Mouse (Mus musculus) ES-E14 (cell line): ENCODE measurements around the gene Serpina3n.
"Not testable (repeated sequence)": the region's sequence is repeated elsewhere in the genome, so short reads cannot be mapped to it uniquely, and the experiment has no call there.

Experiments
- CHD2 ChIP-seq: IDR thresholded peaks from 2 replicates; pipeline ENCODE4 v1.6.1; 2014; ENCODE audit warnings: mild to moderate bottlenecking, low read depth, low read length, inconsistent platforms
- HCFC1 ChIP-seq: IDR thresholded peaks from 2 replicates; pipeline ENCODE4 v1.6.1; 2012; ENCODE audit warnings: low read length, inconsistent platforms, borderline replicate concordance; ENCODE audit not compliant: insufficient read depth
- MAFK ChIP-seq: IDR thresholded peaks from 2 replicates; pipeline ENCODE4 v1.6.1; 2014; ENCODE audit warnings: mild to moderate bottlenecking, low read depth, low read length, inconsistent platforms; ENCODE audit not compliant: insufficient read depth
- ZC3H11A ChIP-seq: IDR thresholded peaks from 2 replicates; pipeline ENCODE4 v1.6.1; 2012; ENCODE audit warnings: low read depth, mild to moderate bottlenecking, inconsistent platforms, low read length, borderline replicate concordance
- ZNF384 ChIP-seq: IDR thresholded peaks from 2 replicates; pipeline ENCODE4 v1.6.1; 2012; ENCODE audit warnings: low read depth, low read length, inconsistent platforms

DNA sequence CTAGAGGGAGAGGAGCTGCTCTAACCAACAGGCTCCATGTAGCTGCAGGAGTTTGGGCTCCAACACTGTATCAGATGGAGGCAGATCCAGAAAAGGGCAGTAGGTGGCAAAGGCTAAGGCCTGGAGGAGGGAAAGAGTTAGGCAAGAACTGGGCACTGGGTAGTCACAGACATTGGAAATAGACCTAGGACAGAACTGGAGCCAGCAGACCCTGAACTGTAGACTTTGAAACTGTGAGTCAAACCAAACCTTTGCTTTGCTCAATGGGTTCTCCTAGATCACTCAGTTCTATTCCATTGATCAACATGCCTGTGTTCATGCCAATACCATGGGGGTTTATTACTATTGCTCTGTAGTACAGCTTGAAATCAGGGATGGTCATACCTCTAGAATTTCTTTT, 20.5 kb upstream of the Serpina3n start:
- TF ChIP-seq CHD2, MAFK, ZC3H11A, ZNF384, HCFC1: not testable (repeated sequence)
